Mouse (Mus musculus): ENCODE measurements at regions not wholly inside any gene's neighbourhood (a gene's known extent, or its start where the extent isn't known, plus 50 kb on each side); places are given as distances from the start of the nearest gene placed in this dataset.
A peak's percentile ranks its signal among the peaks of the same experiment; 100 is the strongest.

- H3K4me1 ChIP-seq (ENCODE audit: control insufficient read depth, insufficient read depth, low read length), result no peaks in the 10 kb centered on the region
- WGBS, result 77% methylated on average over 5 of the region's 5 CpGs
- ATAC-seq (ENCODE audit: low FRiP score, low TSS enrichment), result no peak
- no peak overlapping the region for H3K4me2 ChIP-seq (replicated peaks; ENCODE audit: low read depth, low read length)
- H3K27me3 ChIP-seq (ENCODE audit: control insufficient read depth, insufficient read depth, low read length), result no peaks in the 10 kb centered on the region
- no peak overlapping the region for H3K9ac ChIP-seq (ENCODE audit: low read depth, low read length)
- no peaks in the 10 kb centered on the region for H3K9me3 ChIP-seq (ENCODE audit: control insufficient read depth, low read length)
- H3K27ac ChIP-seq (ENCODE audit: low read depth, low read length), result no peak overlapping the region
- no peaks in the 10 kb centered on the region for H3K36me3 ChIP-seq (ENCODE audit: control insufficient read depth, insufficient read depth, low read length)
- no peak overlapping the region for H3K4me3 ChIP-seq (ENCODE audit: low read length)
These were observed 326.7 kb upstream of the Chrm3 start for GRCm38 (mm10) chr13:10687379-10687778.

DNA sequence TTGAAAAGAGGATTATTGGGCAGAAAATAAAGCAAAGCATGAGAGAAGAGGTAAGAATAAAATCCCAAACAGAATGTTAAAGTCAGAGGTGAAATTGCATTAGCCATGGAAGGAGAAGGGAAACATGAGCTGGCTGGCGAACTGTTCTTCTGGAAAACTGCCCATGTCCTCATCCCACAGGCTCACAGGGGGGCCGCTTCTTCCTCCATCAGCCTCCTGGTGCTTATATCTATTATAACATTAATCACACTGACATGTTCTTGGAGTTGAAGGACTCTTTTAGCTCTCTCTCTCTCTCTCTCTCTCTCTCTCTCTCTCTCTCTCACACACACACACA, 293.4 kb upstream of the Chrm3 start:
- Histone ChIP-seq H3K36me3 (ENCODE audit: control insufficient read depth, insufficient read depth, low read length) (no peaks in the 10 kb centered on the region), H3K4me1 (ENCODE audit: control insufficient read depth, insufficient read depth, low read length) (no peaks in the 10 kb centered on the region), H3K4me2 (replicated peaks; ENCODE audit: low read depth, low read length) (no peak overlapping the region), H3K9me3 (ENCODE audit: control insufficient read depth, low read length) (no peaks in the 10 kb centered on the region), H3K27me3 (ENCODE audit: control insufficient read depth, insufficient read depth, low read length) (no peaks in the 10 kb centered on the region), H3K27ac (ENCODE audit: low read depth, low read length) (0 out of 2 replicates have a peak overlapping the region, but pooled peaks have one; percentile 42), H3K4me3 (ENCODE audit: low read length) (no peak overlapping the region), H3K9ac (ENCODE audit: low read depth, low read length) (no peak overlapping the region)
- ATAC-seq (ENCODE audit: low FRiP score, low TSS enrichment), result peak; percentile 80; the same call in 1 of the 2 replicates
- 18% methylated on average over 2 of the region's 2 CpGs for WGBS

GRCm38 (mm10) chr13:10653376-10654085, 292.9 kb upstream of the Chrm3 start:
- Histone ChIP-seq H3K9me3 (ENCODE audit: control insufficient read depth, low read length) (no peaks in the 10 kb centered on the region), H3K36me3 (ENCODE audit: control insufficient read depth, insufficient read depth, low read length) (no peaks in the 10 kb centered on the region), H3K4me2 (replicated peaks; ENCODE audit: low read depth, low read length) (no peak overlapping the region), H3K27ac (ENCODE audit: low read depth, low read length) (0 out of 2 replicates have a peak overlapping the region, but pooled peaks have one; percentile 42), H3K4me1 (ENCODE audit: control insufficient read depth, insufficient read depth, low read length) (no peaks in the 10 kb centered on the region), H3K27me3 (ENCODE audit: control insufficient read depth, insufficient read depth, low read length) (no peaks in the 10 kb centered on the region), H3K9ac (ENCODE audit: low read depth, low read length) (no peak overlapping the region), H3K4me3 (ENCODE audit: low read length) (no peak overlapping the region)
- WGBS, result 57% methylated on average over 9 of the region's 9 CpGs
- ATAC-seq (ENCODE audit: low FRiP score, low TSS enrichment), result peak; percentile 81

- no peak for ATAC-seq (ENCODE audit: low FRiP score, low TSS enrichment)
- Histone ChIP-seq H3K9ac (ENCODE audit: low read depth, low read length) (no peak overlapping the region), H3K36me3 (ENCODE audit: control insufficient read depth, insufficient read depth, low read length) (no peaks in the 10 kb centered on the region), H3K9me3 (ENCODE audit: control insufficient read depth, low read length) (no peaks in the 10 kb centered on the region), H3K27ac (ENCODE audit: low read depth, low read length) (no peak overlapping the region), H3K27me3 (ENCODE audit: control insufficient read depth, insufficient read depth, low read length) (no peaks in the 10 kb centered on the region), H3K4me3 (ENCODE audit: low read length) (no peak overlapping the region), H3K4me2 (replicated peaks; ENCODE audit: low read depth, low read length) (no peak overlapping the region), H3K4me1 (ENCODE audit: control insufficient read depth, insufficient read depth, low read length) (no peaks in the 10 kb centered on the region)
- 69% methylated on average over 4 of the region's 4 CpGs for WGBS
These were observed 276.2 kb upstream of the Chrm3 start for GRCm38 (mm10) chr13:10636859-10637258.

- no peak overlapping the region for H3K4me2 ChIP-seq (replicated peaks; ENCODE audit: low read depth, low read length)
- 71% methylated on average over 2 of the region's 2 CpGs for WGBS
These were observed 269.8 kb upstream of the Chrm3 start for GRCm38 (mm10) chr13:10630467-10630866.

DNA sequence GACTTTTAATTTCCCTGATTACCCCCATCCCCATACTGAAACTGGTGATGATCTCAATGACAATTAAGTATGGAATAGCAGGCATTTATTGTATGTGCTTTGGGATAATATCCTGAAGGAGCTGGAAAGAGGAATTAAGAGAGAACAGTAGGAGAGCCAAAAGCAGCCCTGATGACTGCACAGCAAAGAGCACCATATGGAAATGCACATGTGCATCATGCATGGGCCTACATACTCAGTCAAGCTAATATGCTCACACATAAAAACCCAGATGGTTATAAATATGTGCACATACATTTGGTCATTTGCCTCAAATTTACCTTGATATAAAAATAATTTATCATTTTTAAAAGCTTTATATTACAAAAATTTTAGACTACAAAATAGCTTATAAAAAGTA, 259.0 kb upstream of the Chrm3 start:
- Histone ChIP-seq H3K27ac (ENCODE audit: low read depth, low read length) (no peak overlapping the region), H3K4me1 (ENCODE audit: control insufficient read depth, insufficient read depth, low read length) (no peaks in the 10 kb centered on the region), H3K4me2 (replicated peaks; ENCODE audit: low read depth, low read length) (no peak overlapping the region), H3K9me3 (ENCODE audit: control insufficient read depth, low read length) (no peaks in the 10 kb centered on the region), H3K27me3 (ENCODE audit: control insufficient read depth, insufficient read depth, low read length) (no peaks in the 10 kb centered on the region), H3K9ac (ENCODE audit: low read depth, low read length) (no peak overlapping the region), H3K4me3 (ENCODE audit: low read length) (no peak overlapping the region), H3K36me3 (ENCODE audit: control insufficient read depth, insufficient read depth, low read length) (no peaks in the 10 kb centered on the region)
- no peak for ATAC-seq (ENCODE audit: low FRiP score, low TSS enrichment)

More at GRCm38 (mm10) chr13:10630467-10630866, 269.8 kb upstream of the Chrm3 start:
- no peaks in the 10 kb centered on the region for H3K9me3 ChIP-seq (ENCODE audit: control insufficient read depth, low read length)
- H3K4me3 ChIP-seq (ENCODE audit: low read length), result no peak overlapping the region
- no peaks in the 10 kb centered on the region for H3K4me1 ChIP-seq (ENCODE audit: control insufficient read depth, insufficient read depth, low read length)
- no peak overlapping the region for H3K27ac ChIP-seq (ENCODE audit: low read depth, low read length)
- H3K27me3 ChIP-seq (ENCODE audit: control insufficient read depth, insufficient read depth, low read length), result no peaks in the 10 kb centered on the region
- H3K36me3 ChIP-seq (ENCODE audit: control insufficient read depth, insufficient read depth, low read length), result no peaks in the 10 kb centered on the region
- ATAC-seq (ENCODE audit: low FRiP score, low TSS enrichment), result no peak
- no peak overlapping the region for H3K9ac ChIP-seq (ENCODE audit: low read depth, low read length)

DNA sequence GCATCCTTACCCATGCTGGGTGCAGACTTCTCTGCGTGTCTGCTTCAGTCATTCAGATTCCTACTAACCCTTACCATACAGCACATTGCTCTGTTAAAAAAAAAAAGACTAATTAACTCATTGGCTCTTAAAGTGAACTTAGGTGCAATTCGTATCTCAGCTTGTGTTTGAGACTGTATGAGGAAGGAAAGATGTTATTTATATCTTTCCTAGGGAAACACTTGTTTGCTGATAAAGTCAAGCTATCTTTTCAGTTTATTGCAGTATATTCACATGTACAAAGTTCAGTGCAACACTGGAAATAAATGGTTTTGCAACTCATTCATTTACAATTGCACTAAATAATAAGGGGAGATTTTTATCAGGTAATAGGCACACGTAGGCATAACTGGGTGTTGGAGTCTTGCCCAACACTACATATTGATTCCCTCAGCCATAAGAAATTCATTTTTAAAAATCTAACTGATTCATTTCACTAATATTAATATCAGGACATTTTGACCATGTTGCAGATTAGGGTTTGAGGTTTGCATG, 257.8 kb upstream of the Chrm3 start:
- Histone ChIP-seq H3K36me3 (ENCODE audit: control insufficient read depth, insufficient read depth, low read length) (no peaks in the 10 kb centered on the region), H3K9me3 (ENCODE audit: control insufficient read depth, low read length) (no peaks in the 10 kb centered on the region), H3K4me3 (ENCODE audit: low read length) (no peak overlapping the region), H3K4me2 (replicated peaks; ENCODE audit: low read depth, low read length) (no peak overlapping the region), H3K27me3 (ENCODE audit: control insufficient read depth, insufficient read depth, low read length) (no peaks in the 10 kb centered on the region), H3K4me1 (ENCODE audit: control insufficient read depth, insufficient read depth, low read length) (no peaks in the 10 kb centered on the region), H3K9ac (ENCODE audit: low read depth, low read length) (no peak overlapping the region), H3K27ac (ENCODE audit: low read depth, low read length) (no peak overlapping the region)
- no peak for ATAC-seq (ENCODE audit: low FRiP score, low TSS enrichment)
- WGBS, result 82% methylated on average over 3 of the region's 3 CpGs

- 91% methylated on average over 5 of the region's 5 CpGs for WGBS
- no peak for ATAC-seq (ENCODE audit: low FRiP score, low TSS enrichment)
- no peaks in the 10 kb centered on the region for H3K9me3 ChIP-seq (ENCODE audit: control insufficient read depth, low read length)
- no peaks in the 10 kb centered on the region for H3K27me3 ChIP-seq (ENCODE audit: control insufficient read depth, insufficient read depth, low read length)
- H3K36me3 ChIP-seq (ENCODE audit: control insufficient read depth, insufficient read depth, low read length), result no peaks in the 10 kb centered on the region
- H3K4me1 ChIP-seq (ENCODE audit: control insufficient read depth, insufficient read depth, low read length), result no peaks in the 10 kb centered on the region
- H3K27ac ChIP-seq (ENCODE audit: low read depth, low read length), result no peak overlapping the region
- no peak overlapping the region for H3K4me2 ChIP-seq (replicated peaks; ENCODE audit: low read depth, low read length)
- no peak overlapping the region for H3K4me3 ChIP-seq (ENCODE audit: low read length)
- no peak overlapping the region for H3K9ac ChIP-seq (ENCODE audit: low read depth, low read length)
These were observed 214.3 kb upstream of the Chrm3 start for GRCm38 (mm10) chr13:10574951-10575350.

- Histone ChIP-seq H3K4me2 (replicated peaks; ENCODE audit: low read depth, low read length) (no peak overlapping the region), H3K4me1 (ENCODE audit: control insufficient read depth, insufficient read depth, low read length) (no peaks in the 10 kb centered on the region), H3K36me3 (ENCODE audit: control insufficient read depth, insufficient read depth, low read length) (no peaks in the 10 kb centered on the region), H3K4me3 (ENCODE audit: low read length) (no peak overlapping the region), H3K27ac (ENCODE audit: low read depth, low read length) (no peak overlapping the region), H3K27me3 (ENCODE audit: control insufficient read depth, insufficient read depth, low read length) (no peaks in the 10 kb centered on the region), H3K9ac (ENCODE audit: low read depth, low read length) (no peak overlapping the region), H3K9me3 (ENCODE audit: control insufficient read depth, low read length) (no peaks in the 10 kb centered on the region)
- WGBS, result 93% methylated on average over 1 of the region's 1 CpGs
- no peak for ATAC-seq (ENCODE audit: low FRiP score, low TSS enrichment)
These were observed 206.2 kb upstream of the Chrm3 start for GRCm38 (mm10) chr13:10566825-10567224.

All from kidney, embryonic 14.5 days (tissue).